Mouse (Mus musculus): ENCODE results near the gene 4933430I17Rik.

DNA sequence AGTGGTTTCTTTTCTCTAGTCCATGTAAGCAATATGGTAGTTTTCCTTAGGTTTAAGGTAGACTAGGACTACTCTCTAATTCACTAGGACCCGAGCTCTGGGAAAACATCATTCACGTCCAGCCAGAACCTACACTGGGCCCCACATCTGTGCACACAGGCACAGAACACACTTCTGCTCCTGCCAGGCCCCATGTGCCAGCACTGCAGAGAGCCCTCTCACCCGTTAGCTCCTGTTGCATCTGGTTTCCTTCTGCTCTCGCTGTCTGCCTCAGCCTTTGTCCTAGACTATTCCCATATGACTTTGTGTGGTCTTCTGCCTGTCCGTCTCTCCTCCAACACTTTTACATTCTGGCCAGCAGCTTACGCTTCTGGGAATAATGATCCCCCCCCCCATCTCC lies 8.6 kb downstream of the 4933430I17Rik start:
- no peak for TF ChIP-seq CTCF (IDR thresholded peaks at IDR 0.05)
- no peak for TF ChIP-seq POLR2A (IDR thresholded peaks at IDR 0.05; ENCODE audit: insufficient read depth, low read depth, low read length)
- no peak for TF ChIP-seq EP300 (IDR thresholded peaks at IDR 0.05; ENCODE audit: insufficient read depth, low read depth, low read length)

Measured in heart, adult 2 months (tissue).